Mouse (Mus musculus) heart, adult 9 months (tissue): ENCODE data around the gene Slc25a39.

Source experiments
- DNase-seq, 2 experiments: peaks; one replicate each; pipeline ENCODE4 v3.0.0; 2022; ENCODE audit warnings: low spot score in 2 of 2

The Slc25a39 gene

GRCm38 (mm10) chr11:102436471-102436790 is 28.7 kb upstream of the Slc25a39 start:
- no peak for DNase-seq

- no peak for DNase-seq
These were observed 28.2 kb upstream of the Slc25a39 start for GRCm38 (mm10) chr11:102435754-102436470.

- DNase-seq = no peak
These were observed 27.3 kb upstream of the Slc25a39 start for GRCm38 (mm10) chr11:102434816-102435705.

- peak; percentile 74 to 84 for DNase-seq
These were observed 26.7 kb upstream of the Slc25a39 start for GRCm38 (mm10) chr11:102434406-102434805.

- no peak for DNase-seq
These were observed 26.1 kb upstream of the Slc25a39 start for GRCm38 (mm10) chr11:102433866-102434265.

- DNase-seq = peak; percentile 87 to 89
These were observed 25.1 kb upstream of the Slc25a39 start for GRCm38 (mm10) chr11:102432896-102433295.

DNA sequence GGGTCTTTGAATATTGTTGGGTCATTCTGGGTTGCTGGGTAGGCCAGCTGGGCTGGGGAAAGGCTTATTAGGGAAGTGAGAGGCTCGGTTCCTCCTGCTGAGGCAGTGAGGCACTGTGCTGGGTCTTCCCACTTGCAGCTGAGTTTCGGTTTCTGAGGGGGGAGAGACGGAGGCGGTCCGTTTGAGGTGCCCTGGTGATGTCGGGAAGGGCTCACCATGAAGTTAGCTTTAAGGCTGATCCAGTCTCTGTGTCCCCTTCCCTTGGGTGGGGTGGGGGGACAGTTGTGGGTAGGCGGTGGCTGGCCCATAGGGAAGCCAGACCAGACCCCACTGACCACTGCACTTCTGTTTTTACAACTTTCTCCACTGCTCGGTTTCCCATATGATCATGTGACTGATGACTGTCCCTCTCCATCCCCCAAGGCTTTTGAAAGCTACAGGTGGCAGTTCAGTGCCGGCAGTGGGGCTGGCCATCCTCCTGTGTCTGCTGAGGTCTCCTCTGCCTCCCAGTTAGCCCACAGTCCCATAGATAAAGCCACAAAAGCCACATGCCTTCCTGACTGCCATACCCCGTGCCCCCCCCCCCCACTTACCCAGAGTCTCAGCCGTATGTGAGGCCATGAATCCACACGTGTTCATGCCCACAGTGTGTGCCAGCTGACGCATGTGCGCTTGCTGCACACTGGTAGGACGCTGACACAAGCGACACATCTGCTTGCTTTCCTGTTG is 24.5 kb upstream of the Slc25a39 start:
- DNase-seq = peak in 1 of 2 experiments; percentile 66

DNA sequence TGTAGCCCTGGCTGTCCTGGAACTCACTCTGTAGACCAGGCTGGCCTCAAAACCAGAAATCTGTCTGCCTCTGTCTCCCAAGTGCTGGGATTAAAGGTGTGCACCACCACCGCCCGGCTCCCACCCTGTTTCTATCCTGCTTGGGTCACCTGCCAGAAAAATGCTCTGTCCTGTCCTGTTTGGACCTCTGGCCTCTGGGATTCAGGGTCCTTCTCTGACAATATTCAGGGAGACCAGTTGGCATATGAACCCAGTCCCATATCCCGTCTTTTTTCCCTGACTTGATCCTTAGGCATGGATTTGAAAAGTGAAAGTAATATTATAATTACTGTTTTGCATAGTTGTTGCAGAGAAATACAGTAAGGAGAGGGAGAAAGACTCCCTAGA is 24.0 kb upstream of the Slc25a39 start:
- DNase-seq = no peak

DNA sequence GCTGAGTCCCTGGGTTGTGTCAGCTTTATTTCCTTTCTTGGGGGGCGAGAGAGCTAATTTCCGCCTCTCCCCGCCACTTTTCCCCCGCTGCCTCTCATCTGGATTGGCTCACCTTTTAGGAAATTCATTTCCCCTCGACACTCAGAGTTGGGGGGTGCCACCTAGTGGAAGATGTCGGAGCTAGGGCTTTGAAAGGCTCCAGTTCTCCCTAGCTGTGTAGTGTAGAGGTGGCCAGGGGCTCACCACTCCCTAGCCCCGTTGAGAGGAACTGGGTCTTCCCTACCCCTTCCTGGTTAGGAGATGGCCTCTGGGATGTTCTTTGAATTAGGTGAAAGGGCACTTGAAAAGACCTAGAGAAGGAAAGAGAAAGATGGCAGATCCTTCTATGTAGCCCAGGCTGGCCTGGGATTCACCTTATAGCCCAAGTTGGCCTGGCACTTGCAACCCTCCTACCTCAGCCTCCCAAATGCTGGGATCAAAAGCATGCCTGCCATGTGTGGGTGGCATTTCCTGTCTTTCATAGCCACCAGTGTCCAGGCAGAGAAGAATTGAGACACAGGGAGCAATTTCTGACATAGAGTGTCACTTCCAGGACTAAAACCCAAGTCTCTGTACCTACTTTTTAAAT is 23.4 kb upstream of the Slc25a39 start:
- DNase-seq = peak; percentile 74 to 85

GRCm38 (mm10) chr11:102430121-102431017 is 22.6 kb upstream of the Slc25a39 start, which contains the start of gene Grn:
TSS of gene Grn (plus strand) at chr11:102430315.
- peak; percentile 96 to 97 for DNase-seq

GRCm38 (mm10) chr11:102429551-102429950 is 21.8 kb upstream of the Slc25a39 start:
- DNase-seq = no peak

DNA sequence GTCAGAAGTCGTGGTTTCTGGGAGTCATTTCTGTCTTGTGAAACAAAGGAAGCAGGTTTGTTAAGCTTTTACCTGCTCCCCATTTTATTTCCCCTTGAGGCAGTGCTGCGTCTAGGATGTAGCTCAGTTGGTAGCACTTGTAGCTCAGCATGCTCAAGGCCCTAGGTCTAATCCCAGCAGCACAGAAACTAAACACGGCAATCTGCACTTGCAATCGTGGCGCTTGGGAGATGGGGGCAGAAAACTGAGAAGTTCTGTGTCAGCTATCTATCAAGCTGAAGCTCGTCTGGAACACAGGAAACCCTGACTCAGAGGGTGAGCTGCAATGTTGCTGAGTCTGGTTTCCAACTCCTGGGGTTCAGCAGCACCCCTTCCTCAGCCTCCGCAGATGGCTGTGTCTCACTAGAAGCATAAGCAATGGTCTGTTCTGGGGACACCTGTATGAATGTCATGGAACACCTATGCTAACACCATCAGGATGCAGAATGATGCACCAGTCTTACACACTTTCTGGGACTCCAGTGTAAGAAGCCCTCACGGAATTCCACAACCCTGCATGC is 21.3 kb upstream of the Slc25a39 start:
- DNase-seq = no peak

DNA sequence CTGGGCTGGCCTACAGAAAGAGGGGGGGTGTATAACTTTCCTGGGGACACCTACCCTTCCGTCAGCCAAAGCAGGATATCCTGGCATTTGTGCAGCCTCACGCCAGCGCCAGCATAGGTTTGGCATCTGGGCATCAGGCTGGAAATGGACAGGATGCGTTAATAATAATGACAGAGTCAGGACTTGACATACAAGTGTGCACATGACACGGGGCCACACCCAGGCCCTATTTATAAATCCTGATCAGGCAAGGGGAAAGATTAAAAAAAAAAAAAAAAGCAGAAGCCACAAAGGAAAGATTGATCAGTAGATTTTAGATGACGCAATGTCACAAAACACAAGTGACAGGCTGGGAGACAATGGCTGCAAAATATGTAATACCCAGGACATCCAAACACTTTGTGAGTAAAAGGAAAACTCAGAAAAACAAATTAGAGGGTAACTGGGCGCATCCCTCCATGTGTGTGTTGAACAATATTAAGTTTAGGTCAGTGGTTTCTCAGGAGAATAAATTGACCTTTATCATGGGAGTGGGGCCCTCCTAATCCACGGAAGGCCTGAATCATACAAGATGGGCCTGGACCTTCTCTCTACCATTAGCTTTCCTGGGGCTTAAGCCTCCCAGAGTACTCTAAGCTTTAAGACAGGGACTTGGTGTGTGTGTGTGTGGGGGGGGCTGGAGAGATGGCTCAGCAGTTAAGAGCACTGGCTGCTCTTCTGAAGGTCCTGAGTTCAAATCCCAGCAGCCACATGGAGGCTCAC is 18.0 kb upstream of the Slc25a39 start:
- DNase-seq = no peak

- DNase-seq = no peak
These were observed 16.9 kb upstream of the Slc25a39 start for GRCm38 (mm10) chr11:102424666-102425065.

DNA sequence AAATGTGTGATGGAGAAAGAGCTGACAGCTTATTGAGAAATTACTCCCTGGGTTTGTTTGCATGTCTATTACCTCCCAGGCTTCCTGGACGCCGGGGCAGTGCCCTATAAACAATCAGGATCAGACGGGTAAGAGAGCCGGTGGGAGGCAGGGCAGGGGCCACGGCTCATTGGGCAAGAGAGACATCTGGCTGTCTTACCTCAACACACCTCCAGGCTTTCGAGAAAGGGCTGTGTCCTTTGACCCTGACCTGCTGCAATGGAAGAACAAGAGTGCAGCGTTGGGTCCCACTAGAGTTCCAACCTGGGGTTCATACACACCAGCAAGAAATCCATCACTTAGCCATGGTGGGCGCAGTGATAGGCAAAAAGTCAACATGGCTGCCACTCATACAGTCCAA is 13.8 kb upstream of the Slc25a39 start:
- DNase-seq = no peak

- no peak for DNase-seq
These were observed 11.1 kb upstream of the Slc25a39 start for GRCm38 (mm10) chr11:102418887-102419286.

- DNase-seq = no peak
These were observed 9.4 kb upstream of the Slc25a39 start for GRCm38 (mm10) chr11:102417160-102417559.

GRCm38 (mm10) chr11:102415034-102415802 is 7.5 kb upstream of the Slc25a39 start:
- DNase-seq = no peak

DNA sequence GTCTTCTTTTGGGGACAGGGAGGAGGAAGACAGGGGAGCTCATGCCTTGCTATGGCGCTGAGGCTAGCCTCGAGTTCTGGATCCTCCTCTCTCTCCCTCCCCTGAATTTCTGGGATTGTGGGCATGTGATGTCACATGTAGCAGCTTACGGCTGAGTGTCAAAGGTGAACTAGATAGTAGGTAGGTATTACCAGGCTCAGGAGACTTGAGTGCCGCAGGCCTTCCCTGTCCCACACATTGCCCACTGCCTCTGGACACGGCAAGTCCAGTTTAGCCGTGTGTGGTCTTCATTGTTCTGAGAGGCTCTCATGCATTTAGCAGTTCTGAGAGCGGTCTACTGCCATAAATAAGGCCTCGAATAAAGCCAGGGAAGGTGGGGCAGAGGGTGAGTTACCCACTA is 5.3 kb upstream of the Slc25a39 start:
- DNase-seq = no peak
